Mouse (Mus musculus) forebrain, embryonic 11.5 days (tissue): Measurements from ENCODE around the gene Ltbr. TPM values are rescaled to one million over a fixed set of nuclear protein-coding genes. Genes with fewer than 3 reads are reported as not detected.

Source experiments
- ATAC-seq: fragments of 200-750 bp; cut with Nextera tagmentation; replicated peaks from 2 replicates; pipeline ENCODE4 v1.8.0; 2017; ENCODE audit warnings: moderate TSS enrichment; ENCODE audit not compliant: low FRiP score
- DNase-seq: peaks from one replicate; pipeline ENCODE4 v3.0.0-alpha.2; 2017; ENCODE audit warnings: low spot score
- H3K27ac ChIP-seq: fragments of 300-500 bp; sonication (generic); 2 replicates; pipeline ENCODE4 v1.5.1; 2014; ENCODE audit warnings: low read depth, low read length
- H3K27me3 ChIP-seq: fragments of 300-500 bp; sonication (generic); 2 replicates; pipeline ENCODE4 v1.6.1; 2014; ENCODE audit warnings: mild to moderate bottlenecking, low read length, mixed read lengths; ENCODE audit not compliant: control insufficient read depth, insufficient read depth
- H3K36me3 ChIP-seq: fragments of 300-500 bp; sonication (generic); 2 replicates; pipeline ENCODE4 v1.6.1; 2014; ENCODE audit warnings: mild to moderate bottlenecking, low read length, moderate library complexity, mixed read lengths; ENCODE audit not compliant: control insufficient read depth, insufficient read depth
- H3K4me1 ChIP-seq: fragments of 300-500 bp; sonication (generic); replicated peaks from 2 replicates; pipeline ENCODE4 v1.6.1; 2014; ENCODE audit warnings: low read length, mixed read lengths; ENCODE audit not compliant: control insufficient read depth, insufficient read depth
- H3K4me2 ChIP-seq: fragments of 300-500 bp; sonication (generic); 2 replicates; pipeline ENCODE4 v1.6.1; 2014; ENCODE audit warnings: low read depth, mild to moderate bottlenecking, low read length, moderate library complexity, mixed read lengths; ENCODE audit not compliant: severe bottlenecking
- H3K4me3 ChIP-seq: fragments of 300-500 bp; sonication (generic); 2 replicates; pipeline ENCODE4 v1.5.1; 2014; ENCODE audit warnings: low read depth, low read length
- H3K9ac ChIP-seq: fragments of 300-500 bp; sonication (generic); 2 replicates; pipeline ENCODE4 v1.6.1; 2014; ENCODE audit warnings: low read length
- H3K9me3 ChIP-seq: fragments of 300-500 bp; sonication (generic); 2 replicates; pipeline ENCODE4 v1.6.1; 2016; ENCODE audit warnings: low read length, mixed read lengths; ENCODE audit not compliant: control insufficient read depth
- WGBS: fragments of 180-500 bp; shearing (Covaris S2); extraction: QIAGEN DNeasy Blood & Tissue Kit; methylation state at CpG from one replicate; pipeline ENCODE4 v1.1.7; 2014; 5-methylcytosine and 5-hydroxymethylcytosine counted together
- polyA plus RNA-seq: library from polyadenylated mRNA; unstranded; fragments of >200 nt; fragmentation: Nextera tagmentation; extraction: Ambion mirVana; gene quantifications from 2 replicates; pipeline ENCODE4 v1.2.1, GENCODE M21; 2014

Gene Ltbr
- polyA plus RNA-seq, 1 experiment from 2014 or later: 16.6 TPM

GRCm38 (mm10) chr6:125266091-125266490 is 47.6 kb downstream of the Ltbr start:
- H3K27ac ChIP-seq: no peak overlapping the region
- H3K27me3 ChIP-seq: no peaks in the 10 kb centered on the region
- no peak overlapping the region for H3K4me2 ChIP-seq
- H3K9me3 ChIP-seq: no peaks in the 10 kb centered on the region
- WGBS: 78% methylated on average over 13 of the region's 13 CpGs
- H3K9ac ChIP-seq: no peak overlapping the region
- no peak overlapping the region for H3K4me3 ChIP-seq
- no peak for DNase-seq
- no peak for ATAC-seq
- H3K36me3 ChIP-seq: no peaks in the 10 kb centered on the region
- H3K4me1 ChIP-seq: no peaks in the 10 kb centered on the region

DNA sequence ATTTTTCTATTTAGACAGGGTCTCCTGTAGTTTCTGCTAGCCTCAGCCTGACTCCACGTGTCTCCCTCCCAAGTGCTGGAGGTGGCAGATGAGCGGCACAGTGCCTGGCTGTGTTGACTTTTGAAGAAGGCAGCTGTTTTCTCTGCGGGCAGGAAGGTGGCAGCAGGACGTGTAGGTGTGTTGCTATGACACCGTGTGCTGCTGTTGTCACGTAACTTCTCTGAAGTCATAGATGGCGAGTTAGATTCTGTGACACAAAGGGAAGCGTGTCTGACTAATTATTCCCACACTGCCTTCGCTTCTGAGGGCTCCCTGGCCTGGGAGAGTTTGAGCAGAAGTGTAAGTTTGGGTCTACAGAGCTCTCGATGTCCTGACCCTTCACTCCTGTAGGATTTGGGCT is 48.4 kb downstream of the Ltbr start:
- no peak overlapping the region for H3K9ac ChIP-seq
- no peaks in the 10 kb centered on the region for H3K9me3 ChIP-seq
- ATAC-seq: no peak
- H3K4me1 ChIP-seq: no peaks in the 10 kb centered on the region
- 68% methylated on average over 10 of the region's 10 CpGs for WGBS
- no peak overlapping the region for H3K4me3 ChIP-seq
- no peaks in the 10 kb centered on the region for H3K36me3 ChIP-seq
- no peak for DNase-seq
- no peaks in the 10 kb centered on the region for H3K27me3 ChIP-seq
- H3K4me2 ChIP-seq: no peak overlapping the region
- no peak overlapping the region for H3K27ac ChIP-seq

GRCm38 (mm10) chr6:125264219-125264618 is 49.5 kb downstream of the Ltbr start:
- Histone ChIP-seq H3K9me3 (no peaks in the 10 kb centered on the region), H3K4me2 (no peak overlapping the region), H3K36me3 (no peaks in the 10 kb centered on the region), H3K4me1 (no peaks in the 10 kb centered on the region), H3K4me3 (no peak overlapping the region), H3K27ac (no peak overlapping the region), H3K9ac (no peak overlapping the region), H3K27me3 (no peaks in the 10 kb centered on the region)
- ATAC-seq (no peak), DNase-seq (no peak)
- 86% methylated on average over 9 of the region's 9 CpGs for WGBS

DNA sequence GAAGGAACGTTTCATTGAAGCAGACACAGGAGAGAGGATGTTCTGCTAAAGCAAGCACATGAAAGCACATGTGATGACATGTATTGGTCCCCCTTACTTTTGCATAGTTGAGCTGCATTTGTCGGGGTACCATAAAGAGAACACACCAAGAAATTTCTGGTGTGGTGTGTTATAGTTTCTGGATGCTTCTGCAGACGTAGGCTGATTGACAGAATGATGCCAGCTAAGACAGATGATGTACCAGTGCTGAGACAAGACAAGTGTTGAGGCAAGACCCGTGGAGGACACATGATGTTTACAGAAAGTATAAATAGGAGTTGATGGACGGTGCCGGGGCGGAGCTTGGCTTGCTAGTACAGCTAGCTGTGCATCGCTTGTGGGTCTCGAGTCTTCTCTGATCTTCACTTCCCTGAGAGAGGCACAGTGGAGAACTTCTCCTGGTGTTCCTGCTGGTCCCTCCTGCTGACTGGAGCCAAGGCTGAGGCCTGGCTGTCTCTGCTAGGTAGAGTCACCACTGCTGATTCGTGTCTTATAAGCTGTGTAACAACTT is 53.6 kb downstream of the Ltbr start:
- no peak overlapping the region for H3K27ac ChIP-seq
- no peak overlapping the region for H3K4me3 ChIP-seq
- no peaks in the 10 kb centered on the region for H3K4me1 ChIP-seq
- no peak overlapping the region for H3K9ac ChIP-seq
- 85% methylated on average over 10 of the region's 10 CpGs for WGBS
- no peak overlapping the region for H3K4me2 ChIP-seq
- no peaks in the 10 kb centered on the region for H3K36me3 ChIP-seq
- H3K9me3 ChIP-seq: no peaks in the 10 kb centered on the region
- ATAC-seq: no peak
- DNase-seq: no peak
- H3K27me3 ChIP-seq: no peaks in the 10 kb centered on the region

Other genes with a start within 250 kb of the Ltbr start
- gene Lpar5, start 246.0 kb downstream of the Ltbr start, polyA plus RNA-seq: 0.21 and 0.36 TPM in 2 replicates
- gene Chd4, start 217.9 kb downstream of the Ltbr start, polyA plus RNA-seq: 124 and 131 TPM in 2 replicates
- gene Nop2, start 182.0 kb downstream of the Ltbr start, polyA plus RNA-seq: 65.4 and 70.3 TPM in 2 replicates
- 10.5 and 12.3 TPM in 2 replicates for gene Iffo1, start 168.6 kb downstream of the Ltbr start, polyA plus RNA-seq
- 2,700 and 2,872 TPM in 2 replicates for gene Gapdh, start 147.4 kb downstream of the Ltbr start, polyA plus RNA-seq
- 225 and 271 TPM in 2 replicates for gene Ncapd2, start 122.2 kb downstream of the Ltbr start, polyA plus RNA-seq
- gene Mrpl51, start 122.1 kb downstream of the Ltbr start, polyA plus RNA-seq: 195 and 197 TPM in 2 replicates
- gene Vamp1, start 98.3 kb downstream of the Ltbr start, polyA plus RNA-seq: 1.9 and 2.1 TPM in 2 replicates
- 1.1 and 1.8 TPM in 2 replicates for gene Tapbpl, start 82.0 kb downstream of the Ltbr start, polyA plus RNA-seq
- gene Cd27, start 76.9 kb downstream of the Ltbr start, polyA plus RNA-seq: 1.3 and 2.3 TPM in 2 replicates
- gene Tuba3a, start 27.8 kb downstream of the Ltbr start, polyA plus RNA-seq: not detected in 2 replicates
- gene Scnn1a, start 6.8 kb upstream of the Ltbr start, polyA plus RNA-seq: 0.21 and 0.28 TPM in 2 replicates
- 24.0 and 25.9 TPM in 2 replicates for gene Tnfrsf1a, start 35.5 kb upstream of the Ltbr start, polyA plus RNA-seq
- 0.12 and 0.19 TPM in 2 replicates for gene Plekhg6, start 66.9 kb upstream of the Ltbr start, polyA plus RNA-seq
- 40.5 and 47.4 TPM in 2 replicates for gene Cd9, start 180.9 kb upstream of the Ltbr start, polyA plus RNA-seq
- 9.0 and 11.7 TPM in 2 replicates for gene Vwf, start 232.9 kb upstream of the Ltbr start, polyA plus RNA-seq